Mouse (Mus musculus) limb, embryonic 12.5 days (tissue): ENCODE results near the gene Olfr113. TPM values are rescaled to one million over a fixed set of nuclear protein-coding genes. Genes with fewer than 3 reads are reported as not detected.

Experiments used
- polyA plus RNA-seq: library from polyadenylated mRNA; unstranded; fragments of >200 nt; fragmentation: Nextera tagmentation; extraction: Ambion mirVana; gene quantifications from 2 replicates; pipeline ENCODE4 v1.2.1, GENCODE M21; 2016

Gene Olfr113
- polyA plus RNA-seq, 1 experiment from 2014 or later = not detected

Other genes starting within 250 kb of the Olfr113 start
- gene Olfr103, start 238.0 kb downstream of the Olfr113 start, polyA plus RNA-seq = not detected in 2 replicates
- not detected in 2 replicates for gene Olfr104-ps, start 218.1 kb downstream of the Olfr113 start, polyA plus RNA-seq
- not detected in 2 replicates for gene Olfr105-ps, start 198.6 kb downstream of the Olfr113 start, polyA plus RNA-seq
- not detected in 2 replicates for gene Olfr106-ps, start 187.3 kb downstream of the Olfr113 start, polyA plus RNA-seq
- gene Olfr107, start 178.4 kb downstream of the Olfr113 start, polyA plus RNA-seq = not detected in 2 replicates
- gene Olfr108, start 132.2 kb downstream of the Olfr113 start, polyA plus RNA-seq = not detected in 2 replicates
- gene Olfr109, start 118.7 kb downstream of the Olfr113 start, polyA plus RNA-seq = not detected in 2 replicates
- not detected in 2 replicates for gene H2-M2, start 94.1 kb downstream of the Olfr113 start, polyA plus RNA-seq
- gene Olfr110, start 85.2 kb downstream of the Olfr113 start, polyA plus RNA-seq = not detected in 2 replicates
- gene Olfr111, start 69.6 kb downstream of the Olfr113 start, polyA plus RNA-seq = not detected in 2 replicates
- gene Olfr112, start 8.2 kb downstream of the Olfr113 start, polyA plus RNA-seq = not detected in 2 replicates
- gene Olfr114, start 15.1 kb upstream of the Olfr113 start, polyA plus RNA-seq = not detected in 2 replicates
- not detected in 2 replicates for gene Olfr115, start 49.4 kb upstream of the Olfr113 start, polyA plus RNA-seq
- not detected in 2 replicates for gene Olfr116, start 49.5 kb upstream of the Olfr113 start, polyA plus RNA-seq
- gene Olfr117, start 86.1 kb upstream of the Olfr113 start, polyA plus RNA-seq = not detected in 2 replicates
- gene Olfr118, start 89.3 kb upstream of the Olfr113 start, polyA plus RNA-seq = not detected in 2 replicates
- not detected in 2 replicates for gene Olfr119, start 118.9 kb upstream of the Olfr113 start, polyA plus RNA-seq
- gene Olfr120, start 144.1 kb upstream of the Olfr113 start, polyA plus RNA-seq = not detected in 2 replicates
- not detected in 2 replicates for gene Olfr121, start 171.2 kb upstream of the Olfr113 start, polyA plus RNA-seq
- not detected in 2 replicates for gene Olfr122, start 190.9 kb upstream of the Olfr113 start, polyA plus RNA-seq
- not detected in 2 replicates for gene Olfr123, start 215.9 kb upstream of the Olfr113 start, polyA plus RNA-seq
- gene Olfr124, start 222.2 kb upstream of the Olfr113 start, polyA plus RNA-seq = not detected in 2 replicates